Mouse (Mus musculus): ENCODE data around the gene Ppox. TPM values are rescaled to one million over a fixed set of nuclear protein-coding genes. Genes with fewer than 3 reads are reported as not detected.
"Not testable (repeated sequence)": the region's sequence is repeated elsewhere in the genome, so short reads cannot be mapped to it uniquely, and the experiment has no call there.

Gene Ppox
- polyA plus RNA-seq, 1 experiment from 2014 or later, result 205 TPM

DNA sequence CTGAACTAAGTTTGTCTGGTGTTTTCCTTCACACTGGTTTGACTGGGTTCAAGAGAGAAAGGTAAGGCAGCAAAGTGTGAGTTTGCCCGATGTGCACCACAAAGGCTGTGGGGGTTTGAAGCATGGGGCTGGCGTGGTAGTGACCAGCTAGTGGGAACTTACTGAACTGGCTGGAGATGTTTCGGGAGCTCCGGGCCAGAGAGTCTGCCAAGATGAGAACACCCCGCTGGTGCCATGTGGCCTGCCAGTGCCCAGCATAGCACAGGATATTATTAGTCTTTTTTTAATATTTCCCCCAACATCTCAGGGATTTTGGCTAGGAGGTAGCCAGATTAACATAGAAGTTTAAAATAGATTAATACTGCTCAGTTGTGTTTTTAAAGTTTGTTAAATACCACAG lies 39.2 kb upstream of the Ppox start:
- H3K9me3 ChIP-seq (replicated peaks; ENCODE audit: control insufficient read depth, low read length), result no peaks in the 10 kb centered on the region
- no peak for ATAC-seq (ENCODE audit: low read depth)
- no peak overlapping the region for H3K27ac ChIP-seq (ENCODE audit: low read length)
- peaks cover 4% of the 10 kb centered on the region; the same call in 1 of the 2 replicates for H3K4me1 ChIP-seq (ENCODE audit: control insufficient read depth, low read depth, low read length)
- H3K9ac ChIP-seq (ENCODE audit: low read depth, low read length), result no peak overlapping the region
- H3K4me2 ChIP-seq (ENCODE audit: low read depth, low read length), result peak overlapping the region; percentile 13; the same call in 1 of the 2 replicates
- no peak overlapping the region for H3K4me3 ChIP-seq (ENCODE audit: low read depth, low read length)
- H3K27me3 ChIP-seq (ENCODE audit: control insufficient read depth, insufficient read depth, low read depth, low read length), result no peaks in the 10 kb centered on the region
- H3K36me3 ChIP-seq (ENCODE audit: control insufficient read depth, insufficient read depth), result no peaks in the 10 kb centered on the region
- WGBS (ENCODE audit: insufficient replicate concordance), result 33% methylated on average over 5 of the region's 5 CpGs

GRCm38 (mm10) chr1:171319748-171320147 lies 38.8 kb upstream of the Ppox start:
- Histone ChIP-seq H3K9ac (ENCODE audit: low read depth, low read length) (no peak overlapping the region), H3K27ac (ENCODE audit: low read length) (no peak overlapping the region), H3K36me3 (ENCODE audit: control insufficient read depth, insufficient read depth) (no peaks in the 10 kb centered on the region), H3K4me1 (ENCODE audit: control insufficient read depth, low read depth, low read length) (peaks cover 4% of the 10 kb centered on the region; the same call in 1 of the 2 replicates), H3K4me3 (ENCODE audit: low read depth, low read length) (no peak overlapping the region), H3K9me3 (replicated peaks; ENCODE audit: control insufficient read depth, low read length) (no peaks in the 10 kb centered on the region), H3K4me2 (ENCODE audit: low read depth, low read length) (peak overlapping the region; percentile 13; the same call in 1 of the 2 replicates), H3K27me3 (ENCODE audit: control insufficient read depth, insufficient read depth, low read depth, low read length) (no peaks in the 10 kb centered on the region)
- no peak for ATAC-seq (ENCODE audit: low read depth)
- 30% methylated on average over 7 of the region's 7 CpGs for WGBS (ENCODE audit: insufficient replicate concordance)

GRCm38 (mm10) chr1:171309321-171309720 lies 28.3 kb upstream of the Ppox start:
- H3K4me1 ChIP-seq (ENCODE audit: control insufficient read depth, low read depth, low read length), result no peaks in the 10 kb centered on the region
- H3K27me3 ChIP-seq (ENCODE audit: control insufficient read depth, insufficient read depth, low read depth, low read length), result no peaks in the 10 kb centered on the region
- WGBS (ENCODE audit: insufficient replicate concordance), result 42% methylated on average over 2 of the region's 2 CpGs
- H3K9ac ChIP-seq (ENCODE audit: low read depth, low read length), result no peak overlapping the region
- no peak overlapping the region for H3K27ac ChIP-seq (ENCODE audit: low read length)
- no peak overlapping the region for H3K4me2 ChIP-seq (ENCODE audit: low read depth, low read length)
- no peaks in the 10 kb centered on the region for H3K9me3 ChIP-seq (replicated peaks; ENCODE audit: control insufficient read depth, low read length)
- no peak overlapping the region for H3K4me3 ChIP-seq (ENCODE audit: low read depth, low read length)
- ATAC-seq (ENCODE audit: low read depth), result no peak
- no peaks in the 10 kb centered on the region for H3K36me3 ChIP-seq (ENCODE audit: control insufficient read depth, insufficient read depth)

DNA sequence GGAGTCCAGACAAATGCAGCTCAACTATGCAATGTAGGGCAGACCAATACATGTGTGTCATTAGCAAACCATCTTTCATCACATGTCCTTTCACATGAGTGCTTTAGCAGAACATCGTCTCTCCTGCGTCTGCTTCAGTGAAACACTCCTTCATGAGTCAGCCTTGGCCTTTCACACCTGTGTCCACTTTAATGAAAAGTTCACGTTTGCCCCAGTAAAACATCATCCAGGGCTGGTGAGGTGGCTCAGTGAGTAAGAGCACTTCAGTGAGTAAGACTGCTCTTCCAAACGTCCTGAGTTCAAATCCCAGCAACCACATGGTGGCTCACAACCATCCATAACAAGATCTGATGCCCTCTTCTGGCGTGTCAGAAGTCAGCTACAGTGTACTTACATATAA lies 25.2 kb upstream of the Ppox start:
- not testable (repeated sequence) for H3K4me1 ChIP-seq (ENCODE audit: control insufficient read depth, low read depth, low read length); H3K27me3 ChIP-seq (ENCODE audit: control insufficient read depth, insufficient read depth, low read depth, low read length); H3K4me3 ChIP-seq (ENCODE audit: low read depth, low read length); H3K4me2 ChIP-seq (ENCODE audit: low read depth, low read length); H3K27ac ChIP-seq (ENCODE audit: low read length); ATAC-seq (ENCODE audit: low read depth); H3K9me3 ChIP-seq (replicated peaks; ENCODE audit: control insufficient read depth, low read length); H3K9ac ChIP-seq (ENCODE audit: low read depth, low read length); H3K36me3 ChIP-seq (ENCODE audit: control insufficient read depth, insufficient read depth)
- WGBS (ENCODE audit: insufficient replicate concordance), result 60% methylated on average over 5 of the region's 5 CpGs

- Histone ChIP-seq H3K27ac (ENCODE audit: low read length) (no peak overlapping the region), H3K4me2 (ENCODE audit: low read depth, low read length) (no peak overlapping the region), H3K27me3 (ENCODE audit: control insufficient read depth, insufficient read depth, low read depth, low read length) (peaks cover 13% of the 10 kb centered on the region), H3K4me3 (ENCODE audit: low read depth, low read length) (no peak overlapping the region), H3K9ac (ENCODE audit: low read depth, low read length) (no peak overlapping the region), H3K36me3 (ENCODE audit: control insufficient read depth, insufficient read depth) (no peaks in the 10 kb centered on the region), H3K4me1 (ENCODE audit: control insufficient read depth, low read depth, low read length) (peaks cover 7% of the 10 kb centered on the region), H3K9me3 (replicated peaks; ENCODE audit: control insufficient read depth, low read length) (no peaks in the 10 kb centered on the region; the same call in 1 of the 2 replicates)
- ATAC-seq (ENCODE audit: low read depth), result no peak
- WGBS (ENCODE audit: insufficient replicate concordance), result 55% methylated on average over 3 of the region's 3 CpGs
These were observed 17.2 kb upstream of the Ppox start for GRCm38 (mm10) chr1:171298226-171298625.

GRCm38 (mm10) chr1:171295063-171295402 lies 14.0 kb upstream of the Ppox start:
- Histone ChIP-seq H3K27me3 (ENCODE audit: control insufficient read depth, insufficient read depth, low read depth, low read length) (peaks cover 13% of the 10 kb centered on the region), H3K27ac (ENCODE audit: low read length) (peak overlapping the region; percentile 93), H3K9me3 (replicated peaks; ENCODE audit: control insufficient read depth, low read length) (no peaks in the 10 kb centered on the region; the same call in 1 of the 2 replicates), H3K36me3 (ENCODE audit: control insufficient read depth, insufficient read depth) (peaks cover under 1% of the 10 kb centered on the region; the same call in 1 of the 2 replicates), H3K4me1 (ENCODE audit: control insufficient read depth, low read depth, low read length) (peaks cover 19% of the 10 kb centered on the region), H3K4me3 (ENCODE audit: low read depth, low read length) (peak overlapping the region; percentile 90), H3K9ac (ENCODE audit: low read depth, low read length) (peak overlapping the region; percentile 91), H3K4me2 (ENCODE audit: low read depth, low read length) (peak overlapping the region; percentile 55)
- 8% methylated on average over 3 of the region's 3 CpGs for WGBS (ENCODE audit: insufficient replicate concordance)
- no peak for ATAC-seq (ENCODE audit: low read depth)

- peak within 1 kb of the TSS; percentile 90 for H3K4me3 ChIP-seq (ENCODE audit: low read depth, low read length)
- H3K27me3 ChIP-seq (ENCODE audit: control insufficient read depth, insufficient read depth, low read depth, low read length), result peaks cover 13% of the 10 kb centered on the region
- peak; percentile 76 for ATAC-seq (ENCODE audit: low read depth)
- peaks cover 19% of the 10 kb centered on the region for H3K4me1 ChIP-seq (ENCODE audit: control insufficient read depth, low read depth, low read length)
- under 1% methylated on average over 42 of the region's 42 CpGs for WGBS (ENCODE audit: insufficient replicate concordance)
- peaks cover 4% of the 10 kb centered on the region; the same call in 1 of the 2 replicates for H3K36me3 ChIP-seq (ENCODE audit: control insufficient read depth, insufficient read depth)
- H3K9me3 ChIP-seq (replicated peaks; ENCODE audit: control insufficient read depth, low read length), result no peaks in the 10 kb centered on the region; the same call in 1 of the 2 replicates
- H3K27ac ChIP-seq (ENCODE audit: low read length), result peak within 1 kb of the TSS; percentile 93
- peak within 1 kb of the TSS; percentile 55 for H3K4me2 ChIP-seq (ENCODE audit: low read depth, low read length)
- peak within 1 kb of the TSS; percentile 91 for H3K9ac ChIP-seq (ENCODE audit: low read depth, low read length)
These were observed 13.5 kb upstream of the Ppox start, which contains the start of gene Ufc1 for GRCm38 (mm10) chr1:171294298-171295062. Gene Ufc1 (minus strand): TSS chr1:171295024.

GRCm38 (mm10) chr1:171293906-171294297 lies 12.9 kb upstream of the Ppox start:
- Histone ChIP-seq H3K27me3 (ENCODE audit: control insufficient read depth, insufficient read depth, low read depth, low read length) (peaks cover 13% of the 10 kb centered on the region), H3K36me3 (ENCODE audit: control insufficient read depth, insufficient read depth) (peaks cover 4% of the 10 kb centered on the region; the same call in 1 of the 2 replicates), H3K9me3 (replicated peaks; ENCODE audit: control insufficient read depth, low read length) (no peaks in the 10 kb centered on the region; the same call in 1 of the 2 replicates), H3K9ac (ENCODE audit: low read depth, low read length) (peak overlapping the region; percentile 91), H3K4me1 (ENCODE audit: control insufficient read depth, low read depth, low read length) (peaks cover 19% of the 10 kb centered on the region), H3K4me3 (ENCODE audit: low read depth, low read length) (peak overlapping the region; percentile 90), H3K4me2 (ENCODE audit: low read depth, low read length) (peak overlapping the region; percentile 55), H3K27ac (ENCODE audit: low read length) (peak overlapping the region; percentile 93)
- no peak for ATAC-seq (ENCODE audit: low read depth)
- 33% methylated on average over 5 of the region's 5 CpGs for WGBS (ENCODE audit: insufficient replicate concordance)

- 73% methylated on average over 3 of the region's 3 CpGs for WGBS (ENCODE audit: insufficient replicate concordance)
- H3K4me2 ChIP-seq (ENCODE audit: low read depth, low read length), result peak overlapping the region; percentile 55
- H3K4me1 ChIP-seq (ENCODE audit: control insufficient read depth, low read depth, low read length), result peaks cover 21% of the 10 kb centered on the region
- H3K27me3 ChIP-seq (ENCODE audit: control insufficient read depth, insufficient read depth, low read depth, low read length), result peaks cover 11% of the 10 kb centered on the region
- no peak for ATAC-seq (ENCODE audit: low read depth)
- no peak overlapping the region for H3K27ac ChIP-seq (ENCODE audit: low read length)
- no peak overlapping the region for H3K9ac ChIP-seq (ENCODE audit: low read depth, low read length)
- no peak overlapping the region for H3K4me3 ChIP-seq (ENCODE audit: low read depth, low read length)
- no peaks in the 10 kb centered on the region; the same call in 1 of the 2 replicates for H3K9me3 ChIP-seq (replicated peaks; ENCODE audit: control insufficient read depth, low read length)
- H3K36me3 ChIP-seq (ENCODE audit: control insufficient read depth, insufficient read depth), result peaks cover 4% of the 10 kb centered on the region; the same call in 1 of the 2 replicates
These were observed 12.4 kb upstream of the Ppox start for GRCm38 (mm10) chr1:171293351-171293750.

All from liver, embryonic 16.5 days (tissue).